Mouse (Mus musculus) Patski (cell line): ENCODE data around the gene Rnaseh2b. TPM values are rescaled to one million over a fixed set of nuclear protein-coding genes. Genes with fewer than 3 reads are reported as not detected.

Experiments
- ATAC-seq: fragments of 100-300 bp; one replicate; pipeline ENCODE4 v1.8.0; 2021
- CTCF ChIA-PET: fragments of 350-600 bp; sonication (Branson Sonifier 250); formaldehyde crosslinking; loops from one replicate; lab custom pipeline; 2022; ENCODE audit warnings: inconsistent platforms; lab: Charles Lee
- POLR2A ChIA-PET: fragments of 350-600 bp; sonication (Branson Sonifier 250); formaldehyde crosslinking; loops from one replicate; lab custom pipeline; 2022; ENCODE audit warnings: antibody characterized with exemption, inconsistent platforms; lab: Charles Lee
- DNase-seq: peaks from one replicate; pipeline ENCODE4 v3.0.0-alpha.2; 2011; ENCODE audit warnings: low read depth, low spot score
- H3K27me3 ChIP-seq: fragments of 371-371 bp; one replicate; pipeline ENCODE4 v1.5.1; 2021
- CTCF ChIP-seq: fragments of 100-300 bp; IDR thresholded peaks from one replicate; pipeline ENCODE4 v1.5.1; 2021
- in situ Hi-C: fragments of 300-500 bp; cut with MboI; formaldehyde crosslinking; loops from 3 replicates; pipeline ENCODE4 v1.11.1; 2018; ENCODE audit warnings: low pct_unique_long_range_greater_than_20kb, mixed read lengths
- polyA plus RNA-seq: library from polyadenylated mRNA; unstranded; gene quantifications from one replicate; pipeline ENCODE4 v1.2.3, GENCODE M21; 2021

The Rnaseh2b gene
- polyA plus RNA-seq, 1 experiment from 2014 or later: 34.1 TPM

DNA sequence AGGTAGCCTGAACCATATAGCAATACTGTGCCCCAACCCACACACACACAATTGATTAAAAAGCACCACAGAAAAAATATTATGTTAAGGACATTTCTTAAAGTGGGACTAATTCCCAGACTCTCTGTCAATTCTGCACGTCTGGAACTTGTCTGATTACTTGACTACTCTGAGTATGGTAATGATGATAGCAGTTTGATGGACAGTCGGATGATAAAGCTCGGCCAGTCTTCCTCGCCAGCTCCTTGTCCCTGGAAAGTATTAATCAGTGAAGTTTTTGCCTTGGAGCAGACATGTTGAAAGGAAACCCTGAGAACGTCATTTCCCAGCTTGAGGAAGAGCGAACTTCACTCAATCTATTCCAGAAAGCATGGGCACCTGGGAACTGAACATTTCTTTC, 34.3 kb upstream of the Rnaseh2b start:
- ChIA-PET POLR2A (no interaction called here), CTCF (interaction anchor here (1.2 to 1.5 kb wide), 4 partner anchors 18 to 687 kb away, joined by 3 to 4 read pairs (median 4); no protein-coding TSS in a partner anchor)
- no peak for ATAC-seq
- TF ChIP-seq CTCF: no peak
- in situ Hi-C loops: loop anchor here (10.0 kb wide), 1 partner anchor 383 kb away; no protein-coding TSS in a partner anchor
- DNase-seq: no peak
- no peaks in the 10 kb centered on the region for H3K27me3 ChIP-seq

DNA sequence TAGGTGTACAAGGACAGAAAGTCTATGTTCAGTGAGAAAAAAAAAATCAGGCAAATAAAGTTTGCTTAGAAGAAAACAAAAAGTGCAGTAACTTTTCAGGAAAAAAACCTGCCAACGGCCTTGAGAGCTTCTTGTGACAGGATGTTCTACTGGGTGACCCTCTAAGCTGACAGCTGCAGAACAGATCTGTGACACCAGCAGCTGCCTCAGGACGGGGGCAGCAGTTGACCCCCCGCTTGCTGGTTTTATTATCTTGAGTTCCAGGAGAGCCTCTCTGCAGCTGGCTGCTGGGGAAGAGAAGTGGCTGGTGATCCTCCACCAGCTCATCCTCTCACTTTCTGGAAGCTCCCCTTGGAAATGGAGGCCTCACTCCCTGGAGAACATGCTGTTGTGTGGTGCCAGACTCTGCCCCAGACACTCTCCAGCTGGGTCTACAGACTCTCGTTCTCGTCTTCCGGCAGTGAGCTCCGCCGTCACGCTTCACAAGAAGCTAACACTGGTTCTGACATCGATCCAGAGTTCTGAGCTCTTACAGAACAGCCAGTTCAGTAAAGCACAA, 33.3 kb upstream of the Rnaseh2b start:
- ChIA-PET CTCF (interaction anchor here (1.2 to 1.5 kb wide), 4 partner anchors 17 to 688 kb away, joined by 3 to 4 read pairs (median 4); no protein-coding TSS in a partner anchor), POLR2A (no interaction called here)
- no peak for TF ChIP-seq CTCF
- no peak for DNase-seq
- in situ Hi-C loops: loop anchor here (10.0 kb wide), 1 partner anchor 384 kb away; no protein-coding TSS in a partner anchor
- ATAC-seq: no peak
- H3K27me3 ChIP-seq: no peaks in the 10 kb centered on the region

DNA sequence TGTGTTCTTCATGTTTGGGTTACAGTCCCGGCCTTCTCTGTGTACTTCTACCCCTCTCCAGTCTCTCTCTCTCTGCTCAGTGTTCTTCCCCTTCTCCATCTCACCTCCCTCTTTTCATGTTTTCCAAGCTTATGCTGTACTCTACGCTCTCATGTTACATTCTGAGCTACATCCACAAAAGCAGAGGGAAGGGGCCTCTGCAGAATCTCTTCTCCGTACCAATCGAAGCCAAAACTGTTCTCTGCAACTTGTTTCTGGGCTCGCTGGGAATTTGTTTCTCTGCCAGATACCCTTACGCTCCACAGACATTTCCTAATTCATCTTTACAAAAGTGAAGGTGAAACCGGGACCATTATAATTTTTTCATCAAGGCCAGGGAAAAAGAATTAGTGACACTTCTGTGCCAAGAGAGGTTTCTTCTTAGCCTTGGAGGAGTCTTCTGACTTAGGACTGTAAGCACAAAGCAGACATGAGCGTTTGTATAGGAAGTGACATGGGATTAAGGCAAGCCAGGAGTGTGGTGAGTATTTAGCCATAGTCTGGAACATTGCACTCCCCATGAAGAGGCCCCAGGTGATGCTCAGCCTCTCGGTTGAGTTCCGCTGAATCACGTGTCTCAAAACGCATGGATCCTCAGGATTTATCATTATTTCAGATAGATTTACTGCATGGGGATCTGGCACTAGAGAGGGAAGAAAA, 21.5 kb upstream of the Rnaseh2b start:
- CTCF ChIA-PET: interaction anchor here (0.6 kb wide), 1 partner anchor 11 kb away, joined by 3 read pairs; no protein-coding TSS in a partner anchor

DNA sequence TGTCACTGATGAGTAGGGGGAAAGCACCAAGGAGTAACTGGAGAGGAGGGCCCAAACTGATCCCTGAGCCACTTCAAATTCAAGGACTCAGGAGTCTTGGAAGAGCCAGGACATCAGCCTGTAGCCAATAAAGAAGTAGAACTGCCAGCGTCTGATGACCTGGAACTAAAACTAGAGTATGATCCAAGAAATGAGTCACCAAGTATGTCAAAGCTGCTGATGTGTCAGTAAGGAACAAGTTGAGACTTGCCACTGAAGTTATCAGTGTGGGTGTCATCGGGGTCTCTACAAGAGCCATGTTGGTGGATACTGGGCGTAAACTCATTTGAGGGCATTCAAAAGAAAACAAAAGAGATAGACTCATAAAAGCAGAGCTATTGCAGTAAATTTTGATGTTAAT, 18.8 kb upstream of the Rnaseh2b start:
- peaks cover 6% of the 10 kb centered on the region for H3K27me3 ChIP-seq
- DNase-seq (no peak), ATAC-seq (no peak)
- in situ Hi-C loops: no loop called here
- POLR2A ChIA-PET: interaction anchor here (0.6 kb wide), 1 partner anchor 13 kb away, joined by 3 read pairs; no protein-coding TSS in a partner anchor
- TF ChIP-seq CTCF: no peak
- CTCF ChIA-PET: interaction anchor here (1.3 kb wide), 1 partner anchor 60 kb away, joined by 3 read pairs; no protein-coding TSS in a partner anchor

More for the DNA sequence above, 21.5 kb upstream of the Rnaseh2b start:
- no peak for ATAC-seq
- TF ChIP-seq CTCF: no peak
- POLR2A ChIA-PET: no interaction called here
- in situ Hi-C loops: no loop called here
- H3K27me3 ChIP-seq: peaks cover 6% of the 10 kb centered on the region
- DNase-seq: no peak

DNA sequence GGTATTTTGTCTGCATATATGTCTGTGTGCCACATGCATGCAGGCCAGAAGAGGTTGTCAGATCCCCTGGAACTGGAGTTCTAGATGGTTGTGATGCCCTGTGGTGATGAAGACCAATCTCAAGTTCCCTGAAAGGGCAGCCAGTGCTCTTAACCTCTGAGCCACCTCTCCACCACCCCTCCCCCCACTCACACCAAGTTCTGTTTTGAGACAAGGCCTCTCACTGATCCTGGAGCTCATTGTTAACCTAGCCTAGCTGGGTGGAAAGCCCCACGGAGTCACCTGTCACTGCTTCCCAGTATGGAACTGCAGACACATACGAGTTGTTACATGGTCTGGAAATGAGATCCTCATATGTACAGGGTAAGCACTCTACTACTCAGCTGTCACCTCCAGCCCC, 9.4 kb upstream of the Rnaseh2b start:
- no peak for ATAC-seq
- POLR2A ChIA-PET: interaction anchor here (0.6 kb wide), 1 partner anchor 673 kb away, joined by 4 read pairs; no protein-coding TSS in a partner anchor
- no peak for DNase-seq
- in situ Hi-C loops: no loop called here
- no peak for TF ChIP-seq CTCF
- peaks cover 2% of the 10 kb centered on the region for H3K27me3 ChIP-seq
- CTCF ChIA-PET: no interaction called here

DNA sequence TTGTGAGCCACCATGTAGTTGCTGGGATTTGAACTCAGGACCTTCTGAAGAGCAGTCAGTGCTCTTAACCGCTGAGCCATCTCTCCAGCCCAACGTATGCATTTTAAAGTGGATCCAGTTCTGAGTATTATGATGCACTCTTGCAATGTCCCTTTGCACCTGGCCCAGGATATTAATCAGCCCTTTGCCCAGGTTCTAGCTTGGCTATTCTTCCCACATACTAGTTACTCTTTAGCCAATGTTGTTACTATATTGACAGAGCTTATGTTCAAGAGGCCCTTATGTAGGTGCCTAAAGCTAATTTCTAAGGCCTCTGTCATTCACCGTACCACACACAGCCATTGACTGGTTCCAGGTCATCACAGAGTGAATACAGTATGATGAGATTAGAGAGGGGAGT, 3.7 kb upstream of the Rnaseh2b start:
- CTCF ChIA-PET: interaction anchor here (0.8 kb wide), 1 partner anchor 137 kb away, joined by 3 read pairs; no protein-coding TSS in a partner anchor

DNA sequence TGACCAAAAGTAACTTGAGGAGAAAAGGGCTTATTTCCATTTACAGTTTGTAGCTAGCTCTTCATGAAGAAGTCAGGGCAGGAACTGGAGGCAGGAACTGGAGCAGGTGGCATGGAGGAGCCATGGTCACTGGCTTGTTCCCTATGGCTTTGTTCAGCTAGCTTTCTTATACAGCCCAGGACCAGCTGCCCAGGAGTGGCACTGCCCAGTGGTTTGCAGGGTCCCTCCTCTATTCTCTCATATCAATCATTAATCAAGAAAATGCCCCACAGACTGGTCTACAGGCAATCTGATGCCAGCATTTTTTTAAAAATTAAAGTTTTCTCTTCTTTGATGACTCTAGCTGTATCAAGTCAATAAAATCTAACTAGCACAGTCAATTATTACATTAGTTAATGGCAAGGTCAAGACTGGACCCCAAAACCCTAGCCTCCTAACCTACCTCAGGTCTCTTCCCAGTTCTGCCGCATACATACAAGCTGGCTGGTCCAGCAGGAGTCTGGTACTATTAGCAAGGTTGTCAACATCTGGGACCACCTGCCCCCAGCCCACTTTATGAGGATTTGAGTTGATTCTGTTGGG, 892 bp upstream of the Rnaseh2b start:
- ATAC-seq: no peak
- DNase-seq: no peak
- CTCF ChIA-PET: no interaction called here
- in situ Hi-C loops: no loop called here
- POLR2A ChIA-PET: no interaction called here
- peaks cover 6% of the 10 kb centered on the region for H3K27me3 ChIP-seq
- TF ChIP-seq CTCF: no peak

More for the DNA sequence above, 3.7 kb upstream of the Rnaseh2b start:
- POLR2A ChIA-PET: no interaction called here
- in situ Hi-C loops: no loop called here
- no peak for TF ChIP-seq CTCF
- DNase-seq (no peak), ATAC-seq (no peak)
- peaks cover 6% of the 10 kb centered on the region for H3K27me3 ChIP-seq

DNA sequence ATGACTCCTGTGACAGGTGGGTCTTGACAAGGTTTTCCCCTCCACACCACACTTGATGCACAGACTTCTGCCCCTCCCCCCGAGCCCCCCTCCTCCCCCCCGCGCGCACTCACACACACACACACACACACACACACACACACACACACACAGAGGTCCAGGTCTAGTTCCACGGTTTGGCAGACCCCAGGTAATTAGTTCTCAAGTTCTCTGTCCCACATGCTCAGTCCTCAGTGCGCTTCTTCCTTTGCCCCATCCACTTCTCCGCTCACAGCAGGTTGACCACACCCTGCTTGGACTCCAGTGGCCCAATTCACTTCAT, 262 bp upstream of the Rnaseh2b start:
- no peak for TF ChIP-seq CTCF
- CTCF ChIA-PET: no interaction called here
- in situ Hi-C loops: no loop called here
- DNase-seq (no peak), ATAC-seq (no peak)
- POLR2A ChIA-PET: no interaction called here
- H3K27me3 ChIP-seq: peaks cover 8% of the 10 kb centered on the region

DNA sequence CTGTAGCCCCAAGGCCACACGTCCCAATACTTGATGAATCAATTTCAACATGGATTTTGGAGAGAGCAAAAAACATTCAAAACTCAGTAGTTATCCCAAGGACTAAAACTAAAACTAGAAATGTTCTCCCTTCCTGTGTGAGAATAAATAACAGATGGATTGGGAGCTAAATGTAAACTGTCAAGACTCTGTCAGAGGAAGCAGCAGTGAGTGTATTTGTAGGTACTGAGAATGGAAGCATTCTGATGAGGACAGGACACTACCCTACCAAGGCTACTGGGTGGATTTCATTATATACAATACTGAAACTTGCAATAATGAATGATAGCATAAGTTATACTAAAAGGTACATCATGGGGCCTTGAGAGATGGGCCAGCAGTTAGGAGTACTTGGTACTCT, 6.4 kb downstream of the Rnaseh2b start:
- H3K27me3 ChIP-seq: peaks cover 2% of the 10 kb centered on the region
- in situ Hi-C loops: no loop called here
- ChIA-PET POLR2A (no interaction called here), CTCF (no interaction called here)
- DNase-seq (no peak), ATAC-seq (no peak)
- TF ChIP-seq CTCF: no peak

DNA sequence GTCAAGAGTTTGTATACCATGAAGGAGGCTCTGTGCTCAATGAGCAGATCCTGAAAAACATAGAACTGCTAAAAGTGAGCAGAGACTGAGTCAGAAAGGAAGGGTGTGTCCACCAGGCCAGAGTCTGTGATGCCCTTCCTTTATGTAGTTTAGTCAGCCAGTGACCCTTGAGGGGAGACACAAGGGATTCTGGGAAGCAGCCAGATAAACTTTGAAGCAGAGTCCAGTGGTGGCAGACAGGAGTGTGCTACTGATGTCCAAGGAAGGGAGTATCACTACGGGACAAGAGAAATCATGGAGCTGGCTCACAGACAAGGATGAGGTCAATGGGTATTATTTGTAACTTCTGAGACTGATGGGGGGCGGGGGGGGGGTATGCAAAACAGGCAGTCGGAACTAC, 7.6 kb downstream of the Rnaseh2b start:
- TF ChIP-seq CTCF: no peak
- no peak for DNase-seq
- in situ Hi-C loops: no loop called here

DNA sequence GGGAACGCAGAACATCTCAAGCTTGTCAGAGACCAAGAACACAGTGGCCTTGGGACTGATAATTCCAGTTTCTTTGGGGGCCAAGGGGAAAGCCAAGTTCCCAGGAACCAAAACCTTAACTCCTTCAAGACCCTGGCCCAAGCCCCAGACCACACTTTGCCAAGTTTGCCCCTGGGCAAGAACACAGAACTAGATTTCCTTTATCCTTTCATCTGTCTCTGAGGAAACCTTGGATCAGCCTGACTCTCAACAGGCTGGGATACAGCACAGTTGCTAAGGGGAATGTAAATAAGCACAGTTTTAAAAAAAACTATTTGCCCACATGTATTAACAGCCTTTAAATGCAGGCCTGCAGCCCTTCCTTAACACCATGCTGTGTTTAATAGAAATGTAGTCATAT, 15.2 kb downstream of the Rnaseh2b start:
- in situ Hi-C loops: no loop called here
- TF ChIP-seq CTCF: no peak
- DNase-seq: no peak
- ChIA-PET POLR2A (no interaction called here), CTCF (no interaction called here)
- no peaks in the 10 kb centered on the region for H3K27me3 ChIP-seq
- ATAC-seq: no peak

More for the DNA sequence above, 7.6 kb downstream of the Rnaseh2b start:
- ChIA-PET CTCF (no interaction called here), POLR2A (no interaction called here)
- ATAC-seq: no peak
- H3K27me3 ChIP-seq: peaks cover 2% of the 10 kb centered on the region
